In genomic region chr4:142239240-142240126, GRCm38 (mm10) we compare ENCODE assay signal across 9 mouse cellular contexts. TPM values are rescaled to one million over a fixed set of nuclear protein-coding genes. Genes with fewer than 3 reads are reported as not detected.
DNase-seq lines count a peak whose midpoint lies in the region; ATAC-seq lines count a peak whose summit lies in the region.
"Had no signal": no experiment of that assay in that cellular context is flagged by ENCODE, and none has a peak within 500 bp of the region (broad histone marks: within the 10 kb centered on the region; RNA-seq: fewer than 3 reads in every experiment).

TSS of gene Kazn (minus strand) at chr4:142239401.

- peak within 1 kb of the TSS; percentile 67 for H3K27ac ChIP-seq in embryonic facial prominence, embryonic 14.5 days (replicated peaks; ENCODE audit: low read depth, low read length)
- H3K27ac ChIP-seq in limb, embryonic 12.5 days = peak within 1 kb of the TSS; percentile 83
- H3K27ac ChIP-seq in midbrain, embryonic 13.5 days = peak within 1 kb of the TSS; percentile 35; the same call in 1 of the 2 replicates
- peak within 1 kb of the TSS; percentile 76 for H3K27ac ChIP-seq in stomach, embryonic 14.5 days (ENCODE audit: low read length)
- H3K27ac ChIP-seq: macrophage had no signal

- H3K9me3 ChIP-seq in embryonic facial prominence, embryonic 14.5 days (ENCODE audit: control insufficient read depth, low read length) = no peaks in the 10 kb centered on the region
- no peaks in the 10 kb centered on the region for H3K9me3 ChIP-seq in limb, embryonic 12.5 days
- no peaks in the 10 kb centered on the region for H3K9me3 ChIP-seq in midbrain, embryonic 13.5 days
- no peaks in the 10 kb centered on the region for H3K9me3 ChIP-seq in stomach, embryonic 14.5 days (ENCODE audit: control insufficient read depth, low read depth, low read length)

- H3K9ac ChIP-seq in embryonic facial prominence, embryonic 14.5 days (ENCODE audit: low read depth, low read length) = peak within 1 kb of the TSS; percentile 80
- H3K9ac ChIP-seq in limb, embryonic 12.5 days (replicated peaks) = peak within 1 kb of the TSS; percentile 76
- H3K9ac ChIP-seq in midbrain, embryonic 13.5 days (replicated peaks) = peak within 1 kb of the TSS; percentile 71
- H3K9ac ChIP-seq in stomach, embryonic 14.5 days (replicated peaks; ENCODE audit: low read depth, low read length) = peak within 1 kb of the TSS; percentile 65

- ATAC-seq in embryonic facial prominence, embryonic 14.5 days (ENCODE audit: low read depth) = peak; percentile 89
- peak; percentile 78 for ATAC-seq in limb, embryonic 12.5 days (ENCODE audit: insufficient number of reproducible peaks, insufficient read depth, low FRiP score, low TSS enrichment, low read depth)
- ATAC-seq in midbrain, embryonic 13.5 days = peak; percentile 77
- peak; percentile 91 for ATAC-seq in stomach, embryonic 14.5 days (ENCODE audit: insufficient number of reproducible peaks, insufficient read depth, low FRiP score, low read depth)

- H3K4me1 ChIP-seq in embryonic facial prominence, embryonic 14.5 days (ENCODE audit: control insufficient read depth, insufficient read depth, low read length) = peaks cover 25% of the 10 kb centered on the region
- H3K4me1 ChIP-seq in limb, embryonic 12.5 days (replicated peaks) = peaks cover 39% of the 10 kb centered on the region
- H3K4me1 ChIP-seq in midbrain, embryonic 13.5 days (replicated peaks) = peaks cover 31% of the 10 kb centered on the region
- peaks cover 34% of the 10 kb centered on the region; the same call in 1 of the 2 replicates for H3K4me1 ChIP-seq in stomach, embryonic 14.5 days (ENCODE audit: control insufficient read depth, insufficient read depth, low read length)

- peak; percentile 88 for DNase-seq in brain, adult 2 months (ENCODE audit: low read depth, low spot score)
- DNase-seq in embryonic facial prominence, embryonic 14.5 days (ENCODE audit: low spot score) = peak; percentile 94
- DNase-seq in heart, adult 9 months (ENCODE audit: low spot score in 2 of 2) = peak; percentile 79 to 82
- peak; percentile 96 for DNase-seq in kidney, adult 9 months
- DNase-seq in natural killer cell, adult 2 months (ENCODE audit: low spot score in 2 of 2) = no peak

- 13% methylated on average over 13 of the region's 46 CpGs for WGBS in embryonic facial prominence, embryonic 14.5 days
- 2% methylated on average over 45 of the region's 46 CpGs for WGBS in limb, embryonic 12.5 days
- 3% methylated on average over 46 of the region's 46 CpGs for WGBS in midbrain, embryonic 13.5 days
- WGBS in stomach, embryonic 14.5 days = 6% methylated on average over 46 of the region's 46 CpGs

- no peaks in the 10 kb centered on the region for H3K36me3 ChIP-seq in embryonic facial prominence, embryonic 14.5 days (ENCODE audit: control insufficient read depth, insufficient read depth, low read length)
- no peaks in the 10 kb centered on the region for H3K36me3 ChIP-seq in limb, embryonic 12.5 days
- H3K36me3 ChIP-seq in midbrain, embryonic 13.5 days = no peaks in the 10 kb centered on the region
- no peaks in the 10 kb centered on the region for H3K36me3 ChIP-seq in stomach, embryonic 14.5 days (ENCODE audit: control insufficient read depth, insufficient read depth, low read length)

- no peaks in the 10 kb centered on the region for H3K27me3 ChIP-seq in embryonic facial prominence, embryonic 14.5 days (replicated peaks; ENCODE audit: control insufficient read depth, insufficient read depth, low read length)
- H3K27me3 ChIP-seq in limb, embryonic 12.5 days = peaks cover 13% of the 10 kb centered on the region
- H3K27me3 ChIP-seq in midbrain, embryonic 13.5 days = peaks cover 16% of the 10 kb centered on the region
- no peaks in the 10 kb centered on the region for H3K27me3 ChIP-seq in stomach, embryonic 14.5 days (ENCODE audit: control insufficient read depth, insufficient read depth, low read length)

- peak within 1 kb of the TSS; percentile 97 for H3K4me2 ChIP-seq in embryonic facial prominence, embryonic 14.5 days (ENCODE audit: low read depth, low read length)
- peak within 1 kb of the TSS; percentile 94 for H3K4me2 ChIP-seq in limb, embryonic 12.5 days
- H3K4me2 ChIP-seq in midbrain, embryonic 13.5 days (replicated peaks) = peak within 1 kb of the TSS; percentile 95
- H3K4me2 ChIP-seq in stomach, embryonic 14.5 days (replicated peaks; ENCODE audit: low read depth, low read length) = peak within 1 kb of the TSS; percentile 89

- peak within 1 kb of the TSS; percentile 71 for H3K4me3 ChIP-seq in embryonic facial prominence, embryonic 14.5 days (ENCODE audit: low read depth, low read length)
- H3K4me3 ChIP-seq in limb, embryonic 12.5 days (replicated peaks) = peak within 1 kb of the TSS; percentile 70
- peak within 1 kb of the TSS; percentile 61 for H3K4me3 ChIP-seq in midbrain, embryonic 13.5 days (replicated peaks)
- H3K4me3 ChIP-seq in stomach, embryonic 14.5 days (ENCODE audit: low read depth, low read length) = peak within 1 kb of the TSS; percentile 61

RNA-seq across cellular contexts. Expression of gene Kazn, which starts in this region (rescaled TPM):
- 11.7 and 11.9 TPM in 2 replicates for polyA plus RNA-seq in embryonic facial prominence, embryonic 14.5 days (2014; fragmentation: Nextera tagmentation; extraction: Ambion mirVana)
- 13.7 and 14.2 TPM in 2 replicates for polyA plus RNA-seq in limb, embryonic 12.5 days (2016; fragmentation: Nextera tagmentation; extraction: Ambion mirVana)
- 18.7 and 23.5 TPM in 2 replicates for polyA plus RNA-seq in midbrain, embryonic 13.5 days (2015; fragmentation: Nextera tagmentation; extraction: Ambion mirVana)
- 12.5 and 14.3 TPM in 2 replicates for polyA plus RNA-seq in stomach, embryonic 14.5 days (2014; fragmentation: Nextera tagmentation; extraction: Ambion mirVana)
- polyA plus RNA-seq: macrophage had no signal

Comparison
In these comparisons a context has a peak if more than half of its experiments do, and no peak if none do; other contexts are left out.
1. DNase-seq: peak in brain, adult 2 months (single experiment), embryonic facial prominence, embryonic 14.5 days (single experiment), heart, adult 9 months (2 of 2) and kidney, adult 9 months (single experiment); none in natural killer cell, adult 2 months (0 of 2).
2. Peak in every context shown above with its lines, with median percentiles within 50 percentile points of each other: ATAC-seq, H3K27ac ChIP-seq, H3K4me2 ChIP-seq, H3K4me3 ChIP-seq and H3K9ac ChIP-seq.